Mouse (Mus musculus): ENCODE results near the gene Ptprn2. TPM values are rescaled to one million over a fixed set of nuclear protein-coding genes. Genes with fewer than 3 reads are reported as not detected.

Ptprn2 gene
- polyA plus RNA-seq, 1 experiment = 0.95 TPM

DNA sequence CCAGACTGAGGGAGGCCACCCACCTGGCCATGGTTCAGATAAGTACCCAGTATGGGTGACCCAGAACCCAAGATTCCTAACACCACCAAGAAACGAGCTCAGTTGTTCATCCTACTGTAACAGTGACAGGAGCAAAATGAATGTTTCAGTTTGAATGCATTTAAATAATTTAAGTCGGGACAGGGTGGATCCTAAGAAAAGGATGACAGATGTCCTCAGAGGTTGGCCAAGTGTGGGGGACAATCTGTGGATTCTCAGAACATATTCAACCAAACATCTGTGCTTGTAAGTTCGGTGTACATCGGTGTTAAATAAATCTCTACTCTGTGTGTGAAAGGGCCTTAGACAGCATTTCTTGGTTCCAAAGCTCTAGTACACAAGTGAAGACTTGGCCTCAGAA is 743.9 kb downstream of the Ptprn2 start:
- 85% methylated on average over 4 of the region's 4 CpGs for WGBS
- no peak overlapping the region for H3K4me3 ChIP-seq (replicated peaks; ENCODE audit: extremely low read depth, low read depth, low read length)
- TF ChIP-seq CTCF (IDR thresholded peaks at IDR 0.05; ENCODE audit: insufficient read depth, low read length) = no peak
- no peak for TF ChIP-seq POLR2A (IDR thresholded peaks at IDR 0.05; ENCODE audit: borderline replicate concordance, extremely low read depth, low read depth, low read length)
- H3K4me1 ChIP-seq (ENCODE audit: control insufficient read depth, insufficient read depth, low read length) = peaks cover 3% of the 10 kb centered on the region
- DNase-seq = no peak

DNA sequence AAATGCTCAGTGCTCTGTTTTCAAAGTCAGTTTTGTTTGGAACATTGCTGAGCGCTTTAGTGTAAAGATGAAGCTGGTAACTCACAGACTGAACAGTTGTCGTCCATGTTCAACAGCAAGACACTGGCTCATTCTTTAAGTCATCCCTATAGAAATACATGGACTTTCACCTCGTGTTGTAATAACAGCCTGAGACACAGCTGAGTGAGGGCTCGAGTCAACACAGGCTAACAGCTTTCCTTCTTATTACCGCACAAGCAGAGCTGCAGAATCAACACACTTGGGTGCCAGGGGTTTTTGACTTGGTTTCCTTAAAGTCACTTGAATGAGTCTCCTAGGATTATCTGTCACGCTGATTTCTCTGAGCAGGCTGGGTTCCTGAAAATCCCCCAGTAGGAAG is 744.8 kb downstream of the Ptprn2 start:
- TF ChIP-seq CTCF (IDR thresholded peaks at IDR 0.05; ENCODE audit: insufficient read depth, low read length) = no peak
- WGBS = 88% methylated on average over 6 of the region's 6 CpGs
- H3K4me1 ChIP-seq (ENCODE audit: control insufficient read depth, insufficient read depth, low read length) = peaks cover under 1% of the 10 kb centered on the region
- no peak for DNase-seq
- H3K4me3 ChIP-seq (replicated peaks; ENCODE audit: extremely low read depth, low read depth, low read length) = no peak overlapping the region

DNA sequence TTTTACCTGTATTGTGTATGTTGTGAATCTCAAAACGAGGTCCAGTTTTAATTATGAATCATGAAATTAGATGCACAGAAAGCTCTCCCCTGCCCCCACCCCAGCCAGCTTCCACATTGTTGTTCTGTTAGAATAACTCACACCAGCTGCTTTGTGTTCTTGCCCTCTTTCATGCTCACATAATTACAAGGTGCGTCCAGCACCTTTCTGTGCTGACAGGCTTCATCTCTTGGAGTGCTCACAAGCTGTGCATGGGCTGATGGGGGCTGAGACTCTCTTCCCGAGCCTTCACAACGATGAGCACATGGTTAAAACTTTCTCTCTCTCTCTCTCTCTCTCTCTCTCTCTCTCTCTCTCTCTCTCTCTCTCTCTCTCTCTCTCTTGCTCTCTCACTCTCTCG is 746.3 kb downstream of the Ptprn2 start:
- WGBS = 75% methylated on average over 5 of the region's 5 CpGs
- TF ChIP-seq POLR2A (IDR thresholded peaks at IDR 0.05; ENCODE audit: borderline replicate concordance, extremely low read depth, low read depth, low read length) = no peak
- Histone ChIP-seq H3K4me1 (ENCODE audit: control insufficient read depth, insufficient read depth, low read length) (no peaks in the 10 kb centered on the region; the same call in none of the 2 replicates), H3K4me3 (replicated peaks; ENCODE audit: extremely low read depth, low read depth, low read length) (no peak overlapping the region)
- DNase-seq = no peak

DNA sequence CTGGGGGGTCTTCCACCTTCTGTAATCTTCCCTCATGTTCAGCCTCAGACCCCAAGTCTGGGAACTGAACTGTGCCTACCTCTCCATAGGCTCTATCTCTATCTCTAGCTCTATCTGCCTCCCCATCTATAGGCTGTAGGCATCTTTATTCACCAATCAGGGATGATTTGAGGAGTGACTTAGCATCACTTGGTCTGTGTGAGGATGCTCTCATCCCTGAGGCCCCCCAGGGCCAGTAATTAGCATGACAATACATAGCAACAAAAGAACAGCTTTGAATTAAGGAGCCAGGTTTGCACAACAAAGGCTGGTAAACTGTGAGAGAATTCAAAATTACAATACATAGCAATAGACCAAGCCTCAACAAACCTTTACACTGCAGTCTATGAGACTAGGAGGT is 749.6 kb downstream of the Ptprn2 start:
- no peak for DNase-seq
- Histone ChIP-seq H3K4me3 (replicated peaks; ENCODE audit: extremely low read depth, low read depth, low read length) (no peak overlapping the region), H3K4me1 (ENCODE audit: control insufficient read depth, insufficient read depth, low read length) (no peaks in the 10 kb centered on the region)
- TF ChIP-seq CTCF (IDR thresholded peaks at IDR 0.05; ENCODE audit: insufficient read depth, low read length) = no peak
- TF ChIP-seq POLR2A (IDR thresholded peaks at IDR 0.05; ENCODE audit: borderline replicate concordance, extremely low read depth, low read depth, low read length) = no peak

DNA sequence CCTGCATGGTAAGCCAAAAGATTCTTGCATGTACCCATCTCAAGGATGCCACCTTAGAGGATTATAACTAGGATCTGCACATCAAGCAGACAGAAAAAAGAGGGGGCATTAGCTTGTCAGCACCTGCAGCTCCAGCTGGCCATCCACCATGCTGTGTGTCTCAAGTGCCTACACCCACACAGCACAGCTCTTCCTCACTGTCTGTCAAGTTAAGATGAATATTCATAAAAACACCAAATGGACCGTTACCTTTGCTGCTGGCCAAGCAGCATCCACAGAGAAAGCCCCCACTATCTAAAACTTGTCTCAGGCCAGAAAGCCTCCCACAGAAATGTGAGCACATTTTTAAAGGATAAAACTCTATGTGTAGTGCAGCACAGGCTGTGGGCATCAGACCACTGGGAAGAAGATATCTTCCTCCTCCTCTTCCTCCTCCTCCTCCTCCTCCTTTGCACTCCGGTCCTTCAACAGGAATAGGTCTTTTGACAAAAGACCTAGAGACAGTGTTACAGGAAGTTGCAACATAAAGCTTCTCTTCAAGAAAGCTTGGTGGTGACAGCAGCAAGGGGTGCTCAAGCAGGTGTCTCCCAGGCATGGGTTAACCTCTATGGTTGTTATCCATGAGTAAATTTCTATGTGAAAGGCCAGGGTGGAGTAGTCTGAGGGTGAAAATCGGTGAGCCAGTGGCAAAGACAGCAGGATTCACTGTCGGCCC is 750.7 kb downstream of the Ptprn2 start:
- H3K4me3 ChIP-seq (replicated peaks; ENCODE audit: extremely low read depth, low read depth, low read length) = no peak overlapping the region
- TF ChIP-seq CTCF (IDR thresholded peaks at IDR 0.05; ENCODE audit: insufficient read depth, low read length) (no peak), POLR2A (IDR thresholded peaks at IDR 0.05; ENCODE audit: borderline replicate concordance, extremely low read depth, low read depth, low read length) (no peak)
- no peak for DNase-seq
- 66% methylated on average over 4 of the region's 4 CpGs for WGBS
- H3K4me1 ChIP-seq (ENCODE audit: control insufficient read depth, insufficient read depth, low read length) = no peaks in the 10 kb centered on the region

DNA sequence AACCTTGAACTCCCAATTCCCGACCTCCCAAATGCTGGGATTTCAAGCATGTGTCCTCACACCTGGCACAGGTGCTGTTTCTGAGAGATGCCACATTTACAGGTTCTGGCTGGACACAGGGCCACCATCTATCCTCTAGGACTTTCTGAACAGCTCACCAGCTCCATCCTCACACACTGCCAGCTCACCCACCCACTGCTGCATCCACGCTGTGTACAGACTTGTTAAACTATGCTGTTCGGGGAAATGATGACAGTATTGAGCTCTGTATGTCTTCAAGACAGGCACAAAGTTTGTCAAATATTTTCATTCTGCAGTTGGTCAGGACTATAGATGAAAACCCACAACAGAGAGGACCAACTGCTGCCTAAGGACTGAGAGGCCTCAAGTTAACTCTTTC is 751.5 kb downstream of the Ptprn2 start:
- Histone ChIP-seq H3K4me3 (replicated peaks; ENCODE audit: extremely low read depth, low read depth, low read length) (no peak overlapping the region), H3K4me1 (ENCODE audit: control insufficient read depth, insufficient read depth, low read length) (no peaks in the 10 kb centered on the region)
- DNase-seq = no peak
- 81% methylated on average over 3 of the region's 3 CpGs for WGBS
- TF ChIP-seq POLR2A (IDR thresholded peaks at IDR 0.05; ENCODE audit: borderline replicate concordance, extremely low read depth, low read depth, low read length) = no peak
- TF ChIP-seq CTCF (IDR thresholded peaks at IDR 0.05; ENCODE audit: insufficient read depth, low read length) = no peak

DNA sequence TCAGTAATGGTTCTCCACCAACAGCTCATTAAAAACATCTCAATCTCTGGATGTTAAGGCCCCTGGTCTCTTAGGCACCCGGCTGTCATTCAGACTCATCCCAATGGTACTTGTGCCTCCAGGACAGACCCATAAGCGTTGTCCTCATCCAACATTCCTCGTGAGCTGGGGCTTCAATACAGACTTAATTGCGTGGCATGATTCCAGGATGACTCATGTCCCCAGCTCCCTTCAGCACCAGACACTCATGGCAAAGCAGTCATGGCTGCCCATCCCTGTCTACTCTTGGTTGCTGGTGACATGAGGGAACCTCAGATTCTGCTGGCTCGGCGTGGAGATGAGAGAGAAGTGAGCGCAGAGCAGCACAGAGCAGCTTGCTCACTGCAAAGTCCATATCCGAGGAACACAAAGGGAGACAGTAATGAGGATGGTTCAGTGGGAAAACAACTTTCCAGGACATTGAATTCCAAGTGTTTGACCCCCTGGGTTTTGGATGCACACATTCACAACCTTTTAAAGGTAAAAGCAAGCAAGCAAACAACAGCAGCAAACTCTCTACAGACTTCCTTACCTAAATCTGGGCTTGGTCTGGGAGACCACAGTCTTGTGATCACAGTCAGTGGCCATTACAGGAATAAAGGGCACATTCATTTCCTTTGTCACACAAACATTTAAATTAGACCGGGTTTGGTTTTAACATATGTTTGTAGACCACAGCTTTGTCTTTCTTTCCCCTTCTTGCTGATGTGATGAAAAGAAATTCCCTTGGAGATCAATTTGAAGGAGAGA is 754.6 kb downstream of the Ptprn2 start:
- DNase-seq = no peak

DNA sequence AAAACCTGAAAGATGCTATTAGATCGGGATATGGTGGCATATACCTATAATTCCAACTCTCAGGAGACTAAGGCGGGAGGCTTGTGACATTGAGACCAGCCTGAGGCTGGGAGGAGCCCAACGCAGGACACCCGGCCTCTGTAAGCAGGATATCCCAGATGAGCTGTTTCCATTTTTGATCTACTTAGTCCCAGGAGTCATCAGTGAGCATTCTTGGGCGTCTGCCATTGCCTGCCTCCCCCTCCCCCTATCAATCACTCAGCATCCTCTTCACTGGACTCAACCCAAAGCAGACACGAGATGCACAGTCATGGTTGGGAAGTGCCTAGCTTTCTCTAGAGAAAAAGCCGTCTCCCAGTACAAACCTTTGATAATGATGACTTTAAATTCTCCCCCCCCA is 756.7 kb downstream of the Ptprn2 start:
- DNase-seq = no peak
- H3K4me3 ChIP-seq (replicated peaks; ENCODE audit: extremely low read depth, low read depth, low read length) = no peak overlapping the region
- H3K4me1 ChIP-seq (ENCODE audit: control insufficient read depth, insufficient read depth, low read length) = no peaks in the 10 kb centered on the region
- 35% methylated on average over 7 of the region's 7 CpGs for whole genome bisulfite sequencing
- TF ChIP-seq POLR2A (IDR thresholded peaks at IDR 0.05; ENCODE audit: borderline replicate concordance, extremely low read depth, low read depth, low read length) (no peak), CTCF (IDR thresholded peaks at IDR 0.05; ENCODE audit: insufficient read depth, low read length) (no peak)

More for the DNA sequence above, 754.6 kb downstream of the Ptprn2 start:
- WGBS = 64% methylated on average over 9 of the region's 9 CpGs
- no peak overlapping the region for H3K4me3 ChIP-seq (replicated peaks; ENCODE audit: extremely low read depth, low read depth, low read length)
- no peak for TF ChIP-seq CTCF (IDR thresholded peaks at IDR 0.05; ENCODE audit: insufficient read depth, low read length)
- no peak for TF ChIP-seq POLR2A (IDR thresholded peaks at IDR 0.05; ENCODE audit: borderline replicate concordance, extremely low read depth, low read depth, low read length)
- H3K4me1 ChIP-seq (ENCODE audit: control insufficient read depth, insufficient read depth, low read length) = no peaks in the 10 kb centered on the region

DNA sequence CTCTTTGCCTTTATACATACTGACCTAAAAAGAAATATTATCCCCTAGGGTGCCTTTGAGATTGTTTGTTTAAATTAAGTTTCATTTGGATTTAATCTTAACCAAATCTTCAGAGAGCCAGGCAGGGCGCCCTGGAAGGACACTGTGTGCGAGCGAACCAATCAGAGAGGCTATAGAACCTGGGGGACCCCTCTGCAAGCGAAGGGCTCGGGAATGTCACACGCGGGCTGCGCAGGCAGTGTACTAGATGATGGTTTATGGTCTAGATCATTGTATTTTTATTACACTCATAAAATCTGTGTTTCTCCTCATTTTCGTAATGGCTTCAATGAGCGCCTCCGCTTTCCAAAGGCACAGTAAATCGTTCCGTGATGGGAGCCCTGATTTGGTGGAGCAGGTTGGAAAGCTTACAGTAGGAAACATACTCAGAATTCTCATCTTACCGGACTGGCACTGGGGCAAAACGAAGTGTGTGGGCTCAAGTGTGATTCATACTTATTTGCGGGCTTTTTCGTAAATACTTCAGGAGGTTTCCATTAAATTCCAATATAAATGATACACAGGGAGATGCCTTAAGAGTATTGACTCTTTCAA is 760.5 kb downstream of the Ptprn2 start:
- no peak overlapping the region for H3K4me3 ChIP-seq (replicated peaks; ENCODE audit: extremely low read depth, low read depth, low read length)
- 83% methylated on average over 17 of the region's 17 CpGs for WGBS
- TF ChIP-seq CTCF (IDR thresholded peaks at IDR 0.05; ENCODE audit: insufficient read depth, low read length) (no peak), POLR2A (IDR thresholded peaks at IDR 0.05; ENCODE audit: borderline replicate concordance, extremely low read depth, low read depth, low read length) (no peak)
- no peak for DNase-seq
- no peaks in the 10 kb centered on the region for H3K4me1 ChIP-seq (ENCODE audit: control insufficient read depth, insufficient read depth, low read length)

DNA sequence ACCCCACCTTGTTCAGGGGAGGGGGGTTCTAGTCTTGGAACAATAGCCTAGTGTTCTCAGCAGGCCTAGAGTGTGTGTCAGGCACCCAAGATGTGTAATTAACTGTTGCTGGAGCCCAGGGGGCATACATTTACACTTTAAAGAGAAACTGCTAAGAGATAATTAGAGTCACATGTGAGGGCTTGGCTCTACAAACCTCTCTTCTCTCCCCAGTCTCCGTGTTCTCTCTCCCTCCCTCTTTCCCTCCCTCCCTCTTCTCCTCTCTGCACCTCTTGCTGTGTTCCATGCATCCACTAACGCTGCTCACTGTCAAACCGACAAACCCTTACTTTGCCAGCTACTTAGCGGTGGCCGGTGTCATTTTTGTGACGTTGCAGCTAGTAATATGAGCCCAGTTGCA is 764.9 kb downstream of the Ptprn2 start:
- TF ChIP-seq POLR2A (IDR thresholded peaks at IDR 0.05; ENCODE audit: borderline replicate concordance, extremely low read depth, low read depth, low read length) (no peak), CTCF (IDR thresholded peaks at IDR 0.05; ENCODE audit: insufficient read depth, low read length) (no peak)
- 35% methylated on average over 6 of the region's 6 CpGs for WGBS
- H3K4me3 ChIP-seq (replicated peaks; ENCODE audit: extremely low read depth, low read depth, low read length) = no peak overlapping the region
- no peak for DNase-seq
- H3K4me1 ChIP-seq (ENCODE audit: control insufficient read depth, insufficient read depth, low read length) = no peaks in the 10 kb centered on the region

All from lung, adult 2 months (tissue).